Mouse (Mus musculus): ENCODE data around the gene Lima1.

The Lima1 gene

DNA sequence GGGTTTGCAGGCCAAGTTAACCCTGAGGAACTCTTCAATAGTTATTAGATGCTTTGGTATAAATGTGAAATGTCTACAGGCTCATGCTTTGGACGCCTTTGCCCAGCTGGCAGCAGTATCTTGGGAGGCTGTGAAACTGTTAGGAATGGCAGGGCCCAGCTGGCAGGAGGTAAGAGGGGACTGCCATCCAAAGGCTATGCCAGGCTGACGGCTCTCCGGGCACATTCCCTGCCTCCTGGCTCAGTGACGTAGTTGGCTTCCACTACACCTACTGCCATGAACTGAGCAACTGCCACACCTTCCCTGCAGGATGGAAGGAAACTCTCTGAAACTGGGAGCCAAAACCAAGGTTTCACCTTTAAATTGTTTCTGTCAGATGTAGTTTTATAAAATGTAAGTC lies 135.0 kb downstream of the Lima1 start:
- DNase-seq (ENCODE audit: extremely low spot score, low spot score) = no peak

DNA sequence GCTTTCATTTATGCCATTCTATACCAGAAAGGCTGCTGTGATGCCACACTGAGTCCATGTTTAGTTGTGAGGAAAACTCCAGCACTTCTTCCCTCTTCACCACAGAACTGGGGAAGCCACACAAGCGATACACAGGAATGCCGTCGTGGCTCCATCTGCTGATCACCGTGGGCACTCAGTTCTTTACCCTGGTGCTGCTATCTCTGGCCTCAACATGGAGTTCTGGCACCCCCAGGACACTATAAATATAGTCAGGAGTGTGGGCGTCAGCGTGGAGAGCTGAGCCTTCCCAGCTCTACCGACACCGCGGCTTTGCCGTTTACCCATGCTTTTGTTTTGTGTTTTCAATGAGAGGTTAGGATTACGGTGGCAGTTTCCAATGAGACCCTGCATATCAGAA lies 138.6 kb downstream of the Lima1 start:
- no peak for DNase-seq (ENCODE audit: extremely low spot score, low spot score)

DNA sequence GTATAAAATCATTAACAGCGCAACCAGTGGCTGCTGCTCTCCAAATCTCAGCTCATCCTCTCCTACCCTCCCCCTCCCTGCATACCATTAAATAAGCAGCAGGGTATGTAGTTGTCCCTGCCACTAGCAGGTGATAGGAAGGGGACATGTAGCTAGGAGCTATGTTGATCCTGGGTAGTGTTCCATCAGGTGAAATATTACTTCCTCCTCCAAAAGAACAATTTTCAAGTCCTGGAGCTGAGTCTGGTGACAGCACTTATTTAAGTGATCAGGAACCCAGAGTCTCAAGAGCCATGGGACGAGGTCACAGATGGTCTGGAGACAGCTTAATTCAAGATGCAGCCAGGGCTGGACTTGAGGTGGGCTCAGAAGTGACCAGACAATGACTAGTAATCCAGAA lies 139.6 kb downstream of the Lima1 start:
- DNase-seq (ENCODE audit: extremely low spot score, low spot score) = no peak

DNA sequence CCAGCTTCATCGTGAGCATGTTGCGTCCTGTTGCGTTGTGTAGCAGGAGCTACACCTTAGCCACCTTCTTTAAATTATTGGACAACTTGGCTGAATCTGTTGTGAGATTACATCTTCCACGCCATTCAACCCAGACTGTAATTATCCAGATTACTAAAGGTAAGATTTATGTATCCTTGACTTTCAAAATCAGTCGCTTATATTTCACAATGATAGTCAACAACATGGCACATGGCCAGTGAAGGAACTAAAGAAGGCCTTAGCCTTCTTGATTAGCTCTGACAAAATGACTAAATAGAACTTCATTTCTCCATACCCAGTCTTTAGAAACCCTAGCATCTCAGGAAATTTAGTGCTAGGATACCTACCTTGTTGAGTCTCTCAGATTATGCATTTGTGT lies 142.1 kb downstream of the Lima1 start:
- no peak for DNase-seq (ENCODE audit: extremely low spot score, low spot score)

DNA sequence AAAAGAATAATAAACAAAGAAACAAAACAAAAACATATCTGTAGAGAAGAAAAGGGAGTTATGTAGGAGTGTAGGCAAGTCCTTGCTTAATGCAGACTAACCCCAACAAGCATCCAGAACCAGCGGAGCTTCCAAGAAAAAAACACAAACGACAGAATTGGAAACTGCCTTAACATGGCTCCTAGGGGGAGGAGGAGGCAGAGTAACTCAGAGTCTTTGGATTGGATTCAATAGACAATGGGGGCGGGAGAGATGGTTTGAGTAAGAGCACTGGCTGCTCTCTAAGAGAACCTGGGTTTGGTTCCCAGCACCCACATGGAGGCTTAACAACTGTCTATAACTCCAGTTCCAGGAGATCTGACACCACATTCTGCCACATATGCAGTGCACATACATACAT lies 143.6 kb downstream of the Lima1 start:
- no peak for DNase-seq (ENCODE audit: extremely low spot score, low spot score)

DNA sequence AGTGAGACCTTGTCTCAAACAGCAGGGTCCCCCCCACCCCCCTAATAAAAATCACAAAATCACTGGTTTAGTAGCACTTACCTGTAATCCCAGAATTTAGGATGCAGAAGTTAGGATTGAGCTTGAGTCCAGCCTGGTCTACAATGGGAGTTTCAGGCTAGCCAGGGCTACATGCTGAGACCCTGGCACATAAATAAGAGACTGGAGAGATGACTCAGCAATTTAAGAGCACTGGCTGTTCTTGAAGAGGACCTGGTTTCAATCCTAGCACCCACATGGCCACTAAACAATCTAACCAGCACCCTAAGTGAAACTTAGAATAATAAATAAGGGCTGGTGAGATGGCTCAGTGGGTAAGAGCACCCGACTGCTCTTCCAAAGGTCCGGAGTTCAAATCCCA lies 144.1 kb downstream of the Lima1 start:
- DNase-seq (ENCODE audit: extremely low spot score, low spot score) = no peak

DNA sequence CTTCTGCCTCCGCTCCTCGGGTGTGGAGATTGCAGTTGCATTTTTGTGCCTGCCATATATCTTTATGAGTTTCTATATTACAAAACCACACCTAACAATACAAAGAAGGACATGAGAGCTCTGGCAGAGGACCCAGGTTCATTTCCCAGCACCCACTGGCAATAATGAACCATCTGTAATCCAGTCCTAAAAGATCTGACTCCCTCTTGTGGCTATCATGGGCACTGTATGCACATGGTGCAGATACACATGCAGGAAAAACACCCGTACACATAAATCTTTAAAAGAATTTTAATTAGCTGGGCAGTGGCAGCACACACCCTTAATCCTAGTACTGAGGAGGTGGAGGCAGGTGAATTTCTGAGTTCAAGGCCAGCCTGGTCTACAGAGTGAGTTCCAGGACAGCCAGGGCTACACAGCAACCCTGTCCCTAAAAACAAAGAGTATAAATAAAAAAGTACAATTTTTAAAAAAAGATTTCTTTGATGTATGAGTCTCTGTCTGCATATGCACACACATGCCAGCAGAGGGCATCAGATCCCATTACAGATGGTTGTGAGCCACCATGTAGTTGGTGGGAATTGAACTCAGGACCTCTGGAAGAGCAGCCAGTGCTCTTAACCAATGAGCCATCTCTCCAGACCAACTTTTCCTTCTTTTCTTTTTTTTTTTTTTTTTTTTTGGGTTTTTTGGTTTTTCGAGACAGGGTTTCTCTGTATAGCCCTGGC lies 146.0 kb downstream of the Lima1 start:
- DNase-seq (ENCODE audit: extremely low spot score, low spot score) = no peak

Measured in neural tube, embryonic 10.5 days (tissue).